Mouse (Mus musculus) hindbrain, embryonic 14.5 days (tissue): ENCODE measurements around the gene Scrn2. TPM values are rescaled to one million over a fixed set of nuclear protein-coding genes. Genes with fewer than 3 reads are reported as not detected.

ENCODE experiments used
- ATAC-seq: fragments of 200-750 bp; cut with Nextera tagmentation; 2 replicates; pipeline ENCODE4 v1.8.0; 2017; ENCODE audit warnings: moderate number of reproducible peaks, mild to moderate bottlenecking, moderate TSS enrichment, moderate library complexity; ENCODE audit not compliant: low FRiP score
- DNase-seq: peaks from one replicate; pipeline ENCODE4 v3.0.0-alpha.2; 2015; ENCODE audit warnings: low spot score
- H3K27ac ChIP-seq: fragments of 300-500 bp; sonication (generic); 2 replicates; pipeline ENCODE4 v1.5.1; 2014; ENCODE audit warnings: mild to moderate bottlenecking, moderate library complexity
- H3K27me3 ChIP-seq: fragments of 300-500 bp; sonication (generic); 2 replicates; pipeline ENCODE4 v1.6.1; 2014; ENCODE audit warnings: mild to moderate bottlenecking, low read length, mixed read lengths; ENCODE audit not compliant: control insufficient read depth, insufficient read depth
- H3K36me3 ChIP-seq: fragments of 300-500 bp; sonication (generic); replicated peaks from 2 replicates; pipeline ENCODE4 v1.6.1; 2014; ENCODE audit not compliant: control insufficient read depth, insufficient read depth
- H3K4me1 ChIP-seq: fragments of 300-500 bp; sonication (generic); replicated peaks from 2 replicates; pipeline ENCODE4 v1.6.1; 2014; ENCODE audit warnings: antibody characterized with exemption, low read length, mixed read lengths; ENCODE audit not compliant: control insufficient read depth, insufficient read depth
- H3K4me2 ChIP-seq: fragments of 300-500 bp; sonication (generic); replicated peaks from 2 replicates; pipeline ENCODE4 v1.6.1; 2014; ENCODE audit warnings: mild to moderate bottlenecking, moderate library complexity
- H3K4me3 ChIP-seq: fragments of 300-500 bp; sonication (generic); replicated peaks from 2 replicates; pipeline ENCODE4 v1.5.1; 2014; ENCODE audit warnings: mild to moderate bottlenecking, low read length
- H3K9ac ChIP-seq: fragments of 300-500 bp; sonication (generic); 2 replicates; pipeline ENCODE4 v1.6.1; 2014
- H3K9me3 ChIP-seq: fragments of 300-500 bp; sonication (generic); 2 replicates; pipeline ENCODE4 v1.6.1; 2016; ENCODE audit warnings: low read length; ENCODE audit not compliant: control insufficient read depth
- WGBS: fragments of 180-500 bp; shearing (Covaris S2); extraction: QIAGEN DNeasy Blood & Tissue Kit; methylation state at CpG from one replicate; pipeline ENCODE4 v1.1.7; 2014; 5-methylcytosine and 5-hydroxymethylcytosine counted together
- polyA plus RNA-seq: library from polyadenylated mRNA; unstranded; fragments of >200 nt; fragmentation: Nextera tagmentation; extraction: Ambion mirVana; gene quantifications from 2 replicates; pipeline ENCODE4 v1.2.1, GENCODE M21; 2014

Gene Scrn2
- polyA plus RNA-seq, 1 experiment from 2014 or later: 11.5 TPM

- ATAC-seq: no peak
Observed at GRCm38 (mm10) chr11:97045861-97046260, 16.1 kb downstream of the Scrn2 start.

GRCm38 (mm10) chr11:97048090-97048650, 18.4 kb downstream of the Scrn2 start:
- Histone ChIP-seq H3K9ac (no peak overlapping the region), H3K27me3 (no peaks in the 10 kb centered on the region), H3K36me3 (peaks cover 22% of the 10 kb centered on the region), H3K9me3 (no peaks in the 10 kb centered on the region), H3K4me1 (peaks cover 21% of the 10 kb centered on the region), H3K27ac (no peak overlapping the region), H3K4me2 (no peak overlapping the region), H3K4me3 (no peak overlapping the region)
- ATAC-seq (no peak), DNase-seq (no peak)
- WGBS: 85% methylated on average over 8 of the region's 8 CpGs

More at GRCm38 (mm10) chr11:97045861-97046260, 16.1 kb downstream of the Scrn2 start:
- Histone ChIP-seq H3K4me1 (peaks cover 14% of the 10 kb centered on the region), H3K27me3 (no peaks in the 10 kb centered on the region), H3K4me2 (no peak overlapping the region), H3K27ac (no peak overlapping the region), H3K4me3 (no peak overlapping the region), H3K9ac (no peak overlapping the region), H3K9me3 (no peaks in the 10 kb centered on the region), H3K36me3 (peaks cover 15% of the 10 kb centered on the region)
- DNase-seq: no peak
- WGBS: 78% methylated on average over 7 of the region's 7 CpGs

- H3K27ac ChIP-seq: no peak overlapping the region
- 80% methylated on average over 6 of the region's 6 CpGs for WGBS
- peak overlapping the region; percentile 85; the same call in 1 of the 2 replicates for H3K9ac ChIP-seq
- DNase-seq: no peak
- H3K4me1 ChIP-seq: peaks cover 21% of the 10 kb centered on the region
- no peak for ATAC-seq
- no peaks in the 10 kb centered on the region for H3K9me3 ChIP-seq
- H3K4me2 ChIP-seq: no peak overlapping the region
- H3K4me3 ChIP-seq: no peak overlapping the region
- no peaks in the 10 kb centered on the region for H3K27me3 ChIP-seq
- H3K36me3 ChIP-seq: peaks cover 29% of the 10 kb centered on the region
Observed at GRCm38 (mm10) chr11:97049492-97050085, 19.9 kb downstream of the Scrn2 start.

- DNase-seq: peak; percentile 74
- H3K4me3 ChIP-seq: peak within 1 kb of the TSS; percentile 70
- 6% methylated on average over 18 of the region's 18 CpGs for WGBS
- peaks cover 37% of the 10 kb centered on the region for H3K36me3 ChIP-seq
- peak; percentile 85 for ATAC-seq
- H3K27me3 ChIP-seq: no peaks in the 10 kb centered on the region
- H3K9ac ChIP-seq: peak within 1 kb of the TSS; percentile 85
- H3K4me2 ChIP-seq: peak within 1 kb of the TSS; percentile 88
- peak within 1 kb of the TSS; percentile 63; the same call in 1 of the 2 replicates for H3K27ac ChIP-seq
- peaks cover 21% of the 10 kb centered on the region for H3K4me1 ChIP-seq
- H3K9me3 ChIP-seq: no peaks in the 10 kb centered on the region
Observed at GRCm38 (mm10) chr11:97050216-97050943, 20.6 kb downstream of the Scrn2 start, which contains the start of gene Osbpl7. Osbpl7 (plus strand) TSS chr11:97050628.

- 20% methylated on average over 13 of the region's 13 CpGs for WGBS
- peak overlapping the region; percentile 85 for H3K9ac ChIP-seq
- peaks cover 21% of the 10 kb centered on the region for H3K4me1 ChIP-seq
- peak overlapping the region; percentile 70 for H3K4me3 ChIP-seq
- no peaks in the 10 kb centered on the region for H3K27me3 ChIP-seq
- peak overlapping the region; percentile 88 for H3K4me2 ChIP-seq
- no peak for ATAC-seq
- H3K27ac ChIP-seq: peak overlapping the region; percentile 63; the same call in 1 of the 2 replicates
- no peaks in the 10 kb centered on the region for H3K9me3 ChIP-seq
- no peak for DNase-seq
- peaks cover 44% of the 10 kb centered on the region for H3K36me3 ChIP-seq
Observed at GRCm38 (mm10) chr11:97050944-97051586, 21.3 kb downstream of the Scrn2 start.

- Histone ChIP-seq H3K27ac (no peak overlapping the region), H3K36me3 (peaks cover 51% of the 10 kb centered on the region), H3K27me3 (no peaks in the 10 kb centered on the region), H3K4me2 (0 out of 2 replicates have a peak overlapping the region, but pooled peaks have one; percentile 88), H3K4me3 (no peak overlapping the region), H3K9me3 (no peaks in the 10 kb centered on the region), H3K4me1 (peaks cover 21% of the 10 kb centered on the region), H3K9ac (no peak overlapping the region)
- DNase-seq (no peak), ATAC-seq (no peak)
- WGBS: 37% methylated on average over 11 of the region's 11 CpGs
Observed at GRCm38 (mm10) chr11:97052219-97052646, 22.5 kb downstream of the Scrn2 start.

- Histone ChIP-seq H3K9me3 (no peaks in the 10 kb centered on the region), H3K4me1 (no peaks in the 10 kb centered on the region), H3K27ac (peak overlapping the region; percentile 26; the same call in 1 of the 2 replicates), H3K27me3 (no peaks in the 10 kb centered on the region), H3K4me2 (no peak overlapping the region), H3K9ac (no peak overlapping the region), H3K36me3 (peaks cover 49% of the 10 kb centered on the region), H3K4me3 (no peak overlapping the region)
- DNase-seq: no peak
- 34% methylated on average over 9 of the region's 9 CpGs for WGBS
- ATAC-seq: no peak
Observed at GRCm38 (mm10) chr11:97063274-97063920, 33.7 kb downstream of the Scrn2 start.

- no peaks in the 10 kb centered on the region for H3K27me3 ChIP-seq
- 0 out of 2 replicates have a peak overlapping the region, but pooled peaks have one; percentile 26 for H3K27ac ChIP-seq
- 88% methylated on average over 3 of the region's 3 CpGs for WGBS
- H3K9ac ChIP-seq: no peak overlapping the region
- peaks cover 49% of the 10 kb centered on the region for H3K36me3 ChIP-seq
- H3K4me1 ChIP-seq: no peaks in the 10 kb centered on the region
- H3K9me3 ChIP-seq: no peaks in the 10 kb centered on the region
- DNase-seq (no peak), ATAC-seq (no peak)
- no peak overlapping the region for H3K4me2 ChIP-seq
- no peak overlapping the region for H3K4me3 ChIP-seq
Observed at GRCm38 (mm10) chr11:97063921-97064295, 34.2 kb downstream of the Scrn2 start.
